Mouse (Mus musculus) neural tube, embryonic 15.5 days (tissue): ENCODE measurements around the gene Panx3. TPM values are rescaled to one million over a fixed set of nuclear protein-coding genes. Genes with fewer than 3 reads are reported as not detected.

Source experiments
- ATAC-seq: fragments of 200-750 bp; cut with Nextera tagmentation; 2 replicates; pipeline ENCODE4 v1.8.0; 2017; ENCODE audit warnings: mild to moderate bottlenecking, moderate TSS enrichment, moderate library complexity; ENCODE audit not compliant: low FRiP score
- H3K27ac ChIP-seq: fragments of 300-500 bp; sonication (generic); replicated peaks from 2 replicates; pipeline ENCODE4 v1.5.1; 2015; ENCODE audit warnings: mild to moderate bottlenecking, inconsistent platforms
- H3K27me3 ChIP-seq: fragments of 300-500 bp; sonication (generic); replicated peaks from 2 replicates; pipeline ENCODE4 v1.6.1; 2015; ENCODE audit warnings: inconsistent platforms
- H3K36me3 ChIP-seq: fragments of 300-500 bp; sonication (generic); 2 replicates; pipeline ENCODE4 v1.6.1; 2015; ENCODE audit warnings: inconsistent platforms
- H3K4me1 ChIP-seq: fragments of 300-500 bp; sonication (generic); 2 replicates; pipeline ENCODE4 v1.6.1; 2015; ENCODE audit warnings: inconsistent platforms
- H3K4me2 ChIP-seq: fragments of 300-500 bp; sonication (generic); 2 replicates; pipeline ENCODE4 v1.6.1; 2015; ENCODE audit warnings: inconsistent platforms, mild to moderate bottlenecking, moderate library complexity
- H3K4me3 ChIP-seq: fragments of 300-500 bp; sonication (generic); replicated peaks from 2 replicates; pipeline ENCODE4 v1.5.1; 2015; ENCODE audit warnings: mild to moderate bottlenecking, inconsistent platforms
- H3K9ac ChIP-seq: fragments of 300-500 bp; sonication (generic); replicated peaks from 2 replicates; pipeline ENCODE4 v1.6.1; 2015; ENCODE audit warnings: mild to moderate bottlenecking, inconsistent platforms
- H3K9me3 ChIP-seq: fragments of 300-500 bp; sonication (generic); replicated peaks from 2 replicates; pipeline ENCODE4 v1.6.1; 2016; ENCODE audit warnings: inconsistent platforms
- WGBS: fragments of 180-500 bp; shearing (Covaris S2); methylation state at CpG from one replicate; pipeline ENCODE4 v1.1.7; 2015; ENCODE audit warnings: mixed read lengths; 5-methylcytosine and 5-hydroxymethylcytosine counted together
- polyA plus RNA-seq: library from polyadenylated mRNA; unstranded; fragments of >200 nt; fragmentation: Nextera tagmentation; extraction: Ambion mirVana; gene quantifications from 2 replicates; pipeline ENCODE4 v1.2.1, GENCODE M21; 2015

Gene Panx3
- polyA plus RNA-seq, 1 experiment from 2014 or later = 1.1 TPM

DNA sequence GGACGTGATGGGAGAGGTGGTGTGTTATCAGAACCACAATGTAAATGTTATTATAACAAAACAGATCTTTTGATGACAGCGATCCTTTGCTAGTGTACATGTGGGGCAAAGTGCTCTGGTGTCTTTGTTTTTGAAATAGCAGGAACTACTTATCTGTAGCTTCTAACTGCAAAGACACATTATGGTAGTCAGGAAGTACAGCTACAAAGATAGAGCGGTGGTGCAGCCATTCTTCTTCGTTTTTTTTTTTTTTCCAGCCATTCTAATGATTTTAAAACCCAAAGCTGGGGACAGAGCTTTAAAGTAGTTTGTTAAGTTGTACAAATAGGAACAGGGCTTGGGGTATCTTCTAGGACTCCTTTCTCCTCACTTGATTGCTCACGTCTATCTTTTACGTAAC, 9.6 kb downstream of the Panx3 start:
- no peaks in the 10 kb centered on the region for H3K27me3 ChIP-seq
- H3K36me3 ChIP-seq = peaks cover under 1% of the 10 kb centered on the region; the same call in 1 of the 2 replicates
- H3K27ac ChIP-seq = no peak overlapping the region
- no peak for ATAC-seq
- no peak overlapping the region for H3K4me2 ChIP-seq
- H3K9ac ChIP-seq = no peak overlapping the region
- 87% methylated on average over 6 of the region's 6 CpGs for WGBS
- no peak overlapping the region for H3K4me3 ChIP-seq
- peaks cover 12% of the 10 kb centered on the region for H3K4me1 ChIP-seq
- no peaks in the 10 kb centered on the region for H3K9me3 ChIP-seq

DNA sequence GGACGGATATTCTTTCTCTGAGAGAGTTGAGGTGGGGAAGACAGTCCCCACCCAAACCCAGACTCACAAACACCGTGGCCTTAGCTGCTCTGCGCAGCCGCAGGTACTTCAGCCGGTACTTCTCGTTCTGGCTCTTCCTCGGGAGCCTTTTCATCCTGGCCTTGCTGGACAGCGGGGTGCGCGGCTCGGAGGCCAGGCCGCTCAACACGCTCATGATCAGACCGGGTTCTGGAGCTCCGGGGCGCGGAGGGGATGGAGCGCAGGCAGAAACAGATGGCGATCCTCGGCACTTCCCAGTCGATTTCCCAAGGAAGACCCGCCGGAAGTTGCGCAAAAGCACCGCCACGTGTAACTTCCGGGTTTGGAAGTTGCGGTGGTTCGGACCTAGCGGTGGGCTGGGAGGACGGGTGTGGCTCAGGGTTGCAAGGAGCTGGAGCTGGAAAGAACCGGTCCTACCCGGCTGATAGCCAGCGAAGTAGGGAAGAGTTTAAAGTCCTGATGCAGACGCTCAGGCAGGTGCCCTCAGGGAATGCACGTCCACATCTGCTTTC, 12.0 kb downstream of the Panx3 start, which contains the start of gene Tbrg1:
Gene Tbrg1 (minus strand): TSS at position 382 of the 551 bp plus-strand sequence.
- Histone ChIP-seq H3K36me3 (peaks cover 25% of the 10 kb centered on the region), H3K4me3 (peak within 1 kb of the TSS; percentile 72)
- under 1% methylated on average over 36 of the region's 36 CpGs for WGBS

DNA sequence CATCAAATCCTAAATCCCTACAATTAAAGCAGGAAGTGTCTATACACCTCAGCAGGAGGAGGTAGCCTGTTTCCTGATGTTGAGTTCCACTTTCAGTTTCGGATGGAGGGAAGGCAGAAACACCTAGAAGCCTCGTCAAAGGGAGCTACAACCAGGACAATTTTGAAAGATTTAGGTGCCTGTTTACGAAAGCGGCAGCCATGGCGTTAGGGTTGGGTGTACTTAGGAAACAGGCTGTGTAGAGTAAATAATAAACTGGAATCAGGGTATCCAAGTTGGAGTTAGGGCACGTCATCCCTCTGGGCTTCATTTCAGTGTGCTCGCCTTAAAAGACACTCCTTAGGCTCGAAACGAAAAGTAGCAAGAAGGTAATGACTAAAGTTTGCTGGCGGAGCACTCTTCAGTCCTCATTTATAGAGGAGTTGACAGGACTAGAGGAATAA, 12.6 kb downstream of the Panx3 start:
- 3% methylated on average over 10 of the region's 10 CpGs for WGBS
- H3K27me3 ChIP-seq = no peaks in the 10 kb centered on the region
- H3K36me3 ChIP-seq = peaks cover 26% of the 10 kb centered on the region
- H3K9me3 ChIP-seq = no peaks in the 10 kb centered on the region
- H3K4me2 ChIP-seq = peak overlapping the region; percentile 83
- ATAC-seq = no peak; the same call in 1 of the 2 replicates
- H3K4me3 ChIP-seq = peak overlapping the region; percentile 72
- peak overlapping the region; percentile 74 for H3K9ac ChIP-seq
- peak overlapping the region; percentile 78 for H3K27ac ChIP-seq
- H3K4me1 ChIP-seq = peaks cover 12% of the 10 kb centered on the region

More for the DNA sequence above, 12.0 kb downstream of the Panx3 start, which contains the start of gene Tbrg1:
- peak; percentile 93 for ATAC-seq
- H3K9me3 ChIP-seq = no peaks in the 10 kb centered on the region
- H3K4me2 ChIP-seq = peak within 1 kb of the TSS; percentile 83
- peaks cover 12% of the 10 kb centered on the region for H3K4me1 ChIP-seq
- peak within 1 kb of the TSS; percentile 78 for H3K27ac ChIP-seq
- peak within 1 kb of the TSS; percentile 74 for H3K9ac ChIP-seq
- H3K27me3 ChIP-seq = no peaks in the 10 kb centered on the region

DNA sequence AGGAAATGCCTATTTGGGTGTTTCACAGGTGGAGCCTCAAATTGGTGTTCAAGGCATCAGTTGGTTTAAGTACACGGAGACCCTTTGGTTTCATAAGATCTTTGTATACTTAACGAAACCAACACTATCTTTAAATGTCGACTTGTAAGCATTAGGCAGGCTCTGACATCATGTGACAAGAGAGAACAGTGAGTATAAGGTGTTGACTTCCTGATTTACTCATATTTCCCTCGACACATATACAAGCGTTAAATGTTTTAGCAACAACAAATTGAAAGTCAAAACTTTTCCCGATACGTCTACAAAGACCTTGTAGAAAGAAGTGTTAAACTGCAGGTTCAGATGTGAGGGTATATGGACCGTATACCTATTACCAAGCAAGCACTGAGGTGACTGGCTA, 13.1 kb downstream of the Panx3 start:
- H3K9ac ChIP-seq = peak overlapping the region; percentile 74; the same call in 1 of the 2 replicates
- peak overlapping the region; percentile 72 for H3K4me3 ChIP-seq
- H3K27me3 ChIP-seq = no peaks in the 10 kb centered on the region
- H3K36me3 ChIP-seq = peaks cover 31% of the 10 kb centered on the region
- no peaks in the 10 kb centered on the region for H3K9me3 ChIP-seq
- peak overlapping the region; percentile 83 for H3K4me2 ChIP-seq
- ATAC-seq = no peak
- peaks cover 12% of the 10 kb centered on the region for H3K4me1 ChIP-seq
- H3K27ac ChIP-seq = no peak overlapping the region
- WGBS = 69% methylated on average over 8 of the region's 8 CpGs

DNA sequence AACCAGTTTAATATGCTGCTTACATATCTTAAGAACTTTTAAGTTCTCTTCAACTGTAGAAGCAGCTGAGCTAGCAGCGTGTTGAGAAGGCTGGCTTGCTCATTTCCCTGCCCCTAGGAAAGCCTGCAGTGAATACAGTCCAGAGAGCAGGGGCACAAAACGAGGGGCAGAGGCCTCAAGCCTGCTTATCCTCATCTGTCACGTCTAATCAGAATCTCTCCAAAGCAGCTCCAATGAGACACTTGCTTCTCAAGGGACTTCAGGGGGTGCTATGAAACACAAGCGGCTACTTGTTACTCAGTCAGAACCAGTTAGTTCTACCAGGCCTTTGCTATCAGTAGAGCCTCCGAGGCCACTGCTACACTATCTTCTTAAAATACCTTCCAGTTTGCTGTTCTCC, 15.2 kb downstream of the Panx3 start:
- Histone ChIP-seq H3K4me2 (no peak overlapping the region), H3K9ac (no peak overlapping the region), H3K27me3 (no peaks in the 10 kb centered on the region), H3K4me3 (no peak overlapping the region), H3K36me3 (peaks cover 51% of the 10 kb centered on the region), H3K9me3 (no peaks in the 10 kb centered on the region), H3K4me1 (peaks cover 12% of the 10 kb centered on the region), H3K27ac (no peak overlapping the region)
- 91% methylated on average over 5 of the region's 5 CpGs for WGBS
- ATAC-seq = no peak

DNA sequence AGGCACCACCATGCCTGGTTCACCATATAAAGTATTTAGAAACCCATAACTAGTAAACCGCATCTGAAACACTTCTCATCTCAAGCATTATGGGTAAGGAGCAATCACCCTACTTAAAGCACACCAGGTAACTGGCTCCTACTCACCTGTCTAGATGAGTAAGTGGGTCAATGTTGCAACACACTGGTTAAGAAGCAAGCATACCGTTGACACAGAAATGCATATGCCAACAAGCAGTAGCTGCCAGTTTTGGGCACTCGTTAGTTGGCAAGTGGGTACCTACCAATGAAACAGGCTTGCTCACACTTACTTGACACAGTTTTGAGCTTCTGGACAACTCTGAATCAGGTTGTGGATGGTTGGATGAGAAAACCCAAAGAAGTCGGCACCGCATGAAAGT, 18.4 kb downstream of the Panx3 start:
- no peak overlapping the region for H3K9ac ChIP-seq
- H3K4me2 ChIP-seq = no peak overlapping the region
- H3K9me3 ChIP-seq = no peaks in the 10 kb centered on the region
- H3K36me3 ChIP-seq = peaks cover 69% of the 10 kb centered on the region
- no peaks in the 10 kb centered on the region for H3K4me1 ChIP-seq
- 98% methylated on average over 5 of the region's 5 CpGs for WGBS
- no peak overlapping the region for H3K4me3 ChIP-seq
- H3K27ac ChIP-seq = no peak overlapping the region
- H3K27me3 ChIP-seq = no peaks in the 10 kb centered on the region
- no peak for ATAC-seq

DNA sequence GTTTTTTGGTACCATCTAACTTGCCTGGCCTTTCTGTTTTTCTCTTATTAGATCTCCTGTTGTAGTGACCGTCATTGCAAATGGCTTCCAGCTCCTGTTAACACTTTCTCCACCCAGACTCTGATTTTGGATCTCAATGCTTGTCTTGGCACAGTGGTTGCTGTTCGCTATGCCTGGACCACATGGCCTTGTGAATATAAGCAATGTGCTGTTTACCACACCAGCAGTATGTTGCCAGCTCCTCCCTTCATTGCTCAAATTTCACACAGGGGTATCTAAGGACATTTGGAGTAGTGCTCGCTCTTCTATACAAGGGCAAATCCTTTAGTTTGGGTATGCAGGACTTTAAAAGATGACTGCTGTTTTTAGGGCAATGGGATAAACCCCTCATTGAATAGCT, 22.8 kb downstream of the Panx3 start:
- Histone ChIP-seq H3K4me3 (no peak overlapping the region), H3K27ac (no peak overlapping the region), H3K27me3 (no peaks in the 10 kb centered on the region), H3K4me2 (no peak overlapping the region), H3K4me1 (no peaks in the 10 kb centered on the region), H3K9me3 (no peaks in the 10 kb centered on the region), H3K9ac (no peak overlapping the region), H3K36me3 (peaks cover 40% of the 10 kb centered on the region)
- ATAC-seq = no peak
- 88% methylated on average over 3 of the region's 3 CpGs for WGBS

DNA sequence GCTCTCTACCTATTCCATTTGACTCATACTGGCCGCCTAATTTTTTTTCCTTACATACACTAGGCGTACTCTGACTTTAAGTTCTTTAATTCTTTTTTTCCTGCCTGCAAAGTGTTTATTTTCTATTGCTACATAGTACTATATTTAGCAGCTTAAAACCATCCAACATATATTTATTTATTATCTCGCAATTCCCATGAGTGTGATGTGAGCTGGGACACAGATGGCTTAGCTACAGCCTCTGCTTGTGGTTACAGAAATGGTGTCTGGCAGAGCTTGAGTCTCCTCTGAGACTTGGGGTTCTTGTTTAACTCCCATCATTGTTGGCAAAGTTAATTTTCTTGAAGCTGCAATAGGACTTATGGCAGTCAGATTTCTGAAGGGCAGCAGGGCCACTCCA, 30.3 kb downstream of the Panx3 start:
- no peak for ATAC-seq
- no peak overlapping the region for H3K4me3 ChIP-seq
- no peak overlapping the region for H3K4me2 ChIP-seq
- no peak overlapping the region for H3K9ac ChIP-seq
- H3K27me3 ChIP-seq = no peaks in the 10 kb centered on the region
- no peaks in the 10 kb centered on the region for H3K36me3 ChIP-seq
- no peak overlapping the region for H3K27ac ChIP-seq
- no peaks in the 10 kb centered on the region for H3K9me3 ChIP-seq
- no peaks in the 10 kb centered on the region for H3K4me1 ChIP-seq
- WGBS = 90% methylated on average over 3 of the region's 3 CpGs

DNA sequence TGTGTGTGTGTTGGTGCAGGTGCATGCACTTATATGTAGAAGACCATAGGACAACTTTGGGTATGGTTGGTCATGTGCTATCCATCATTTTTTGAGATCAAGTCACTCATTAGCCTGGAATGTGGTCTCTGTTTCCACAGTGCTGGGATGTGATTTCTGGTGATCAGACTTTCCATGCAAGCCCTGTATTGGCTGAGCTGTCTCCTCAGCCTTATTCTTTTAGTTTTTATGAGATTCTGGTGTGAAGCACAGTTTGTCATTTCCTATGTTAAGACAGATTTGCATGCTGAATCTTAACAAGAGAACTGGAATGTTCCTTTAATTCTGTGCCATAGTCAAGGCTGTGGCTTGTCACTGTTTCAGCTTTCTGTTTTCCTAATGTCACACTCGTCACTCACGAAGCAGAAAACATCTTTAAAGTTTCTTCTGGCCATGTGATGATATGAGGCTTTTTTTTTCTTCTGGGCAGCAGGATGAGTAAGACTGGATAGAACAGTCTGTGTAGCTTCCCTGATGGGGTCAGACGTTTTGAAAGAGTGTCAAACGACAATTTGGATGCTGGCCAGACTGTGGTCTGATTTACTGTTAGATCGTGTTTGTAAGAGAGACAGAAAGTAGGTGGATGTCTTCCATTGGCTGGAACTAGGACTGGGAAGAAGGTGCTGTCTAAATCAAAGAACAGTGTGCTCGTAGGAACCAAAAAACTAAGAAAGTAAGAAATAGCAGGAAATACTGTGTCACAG, 32.1 kb downstream of the Panx3 start:
- no peak overlapping the region for H3K4me3 ChIP-seq
- WGBS = 53% methylated on average over 6 of the region's 6 CpGs
- no peak for ATAC-seq

DNA sequence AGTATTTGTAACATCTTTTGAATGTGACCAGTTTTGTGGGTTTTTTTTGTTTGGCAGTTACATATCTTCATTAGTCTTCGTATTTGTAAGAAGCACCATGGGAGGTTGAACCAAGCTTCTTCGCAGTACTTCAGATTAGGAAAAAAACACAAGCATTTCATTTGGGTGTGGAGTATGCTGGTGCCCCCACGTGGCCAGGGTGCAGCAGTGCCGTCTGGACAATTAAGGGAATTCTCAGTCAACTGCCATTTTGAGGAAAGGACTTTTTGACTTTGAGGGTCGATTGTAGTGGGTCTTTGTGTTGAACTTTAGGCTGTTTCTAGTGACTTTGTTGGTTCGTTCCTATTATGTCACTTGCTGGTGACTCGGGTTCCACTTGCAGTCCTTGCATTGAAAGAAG, 32.7 kb downstream of the Panx3 start:
- Histone ChIP-seq H3K4me2 (no peak overlapping the region), H3K36me3 (no peaks in the 10 kb centered on the region), H3K4me3 (no peak overlapping the region), H3K4me1 (no peaks in the 10 kb centered on the region), H3K27me3 (no peaks in the 10 kb centered on the region), H3K27ac (no peak overlapping the region), H3K9ac (no peak overlapping the region), H3K9me3 (no peaks in the 10 kb centered on the region)
- 20% methylated on average over 7 of the region's 7 CpGs for WGBS
- no peak for ATAC-seq

More for the DNA sequence above, 32.1 kb downstream of the Panx3 start:
- Histone ChIP-seq H3K9me3 (no peaks in the 10 kb centered on the region), H3K9ac (no peak overlapping the region), H3K4me2 (no peak overlapping the region), H3K36me3 (no peaks in the 10 kb centered on the region), H3K27me3 (no peaks in the 10 kb centered on the region), H3K27ac (no peak overlapping the region), H3K4me1 (no peaks in the 10 kb centered on the region)

DNA sequence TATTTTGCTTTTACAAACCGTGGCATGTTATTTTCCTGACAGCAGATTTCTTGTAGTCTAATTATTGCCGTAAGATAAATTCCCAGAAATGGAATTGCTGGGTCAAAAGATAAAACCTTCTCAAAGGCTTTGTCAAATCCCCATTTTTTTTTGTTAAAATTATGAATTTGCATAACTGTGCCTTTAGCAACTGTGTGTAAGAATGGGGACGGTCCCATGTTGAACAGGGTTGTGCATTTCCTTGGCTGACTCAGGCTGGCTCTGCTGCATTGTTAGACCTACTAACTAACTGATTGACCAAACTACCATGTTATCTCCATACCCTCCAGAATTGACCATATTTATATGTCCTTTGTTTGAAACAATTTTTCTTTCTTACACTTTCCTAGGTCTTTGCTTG, 34.8 kb downstream of the Panx3 start:
- H3K36me3 ChIP-seq = no peaks in the 10 kb centered on the region
- H3K4me2 ChIP-seq = no peak overlapping the region
- no peaks in the 10 kb centered on the region for H3K9me3 ChIP-seq
- H3K27me3 ChIP-seq = no peaks in the 10 kb centered on the region
- H3K4me1 ChIP-seq = no peaks in the 10 kb centered on the region
- 90% methylated on average over 3 of the region's 3 CpGs for WGBS
- H3K27ac ChIP-seq = no peak overlapping the region
- H3K9ac ChIP-seq = no peak overlapping the region
- no peak for ATAC-seq
- H3K4me3 ChIP-seq = no peak overlapping the region

DNA sequence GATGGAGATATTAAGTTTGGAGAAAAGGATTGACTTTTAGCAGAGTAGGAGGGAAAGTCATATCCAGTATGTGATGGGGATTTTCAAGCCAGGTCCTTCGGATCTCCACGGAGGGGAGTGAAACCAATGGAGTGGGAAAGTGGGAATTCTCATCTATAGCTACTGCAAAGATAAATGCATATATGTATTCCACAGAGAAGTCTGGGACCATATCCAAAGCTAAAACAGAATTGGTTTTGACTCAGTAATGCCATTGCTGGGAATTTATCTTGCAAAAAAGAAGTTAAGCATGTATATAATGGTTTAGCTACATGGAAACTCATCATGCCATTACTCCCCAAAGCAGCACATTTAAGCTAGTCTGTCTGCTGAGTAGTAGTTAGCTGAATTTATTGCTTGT, 36.7 kb downstream of the Panx3 start:
- H3K9ac ChIP-seq = no peak overlapping the region
- ATAC-seq = no peak
- no peaks in the 10 kb centered on the region for H3K36me3 ChIP-seq
- no peaks in the 10 kb centered on the region for H3K27me3 ChIP-seq
- no peaks in the 10 kb centered on the region for H3K9me3 ChIP-seq
- no peak overlapping the region for H3K4me3 ChIP-seq
- no peaks in the 10 kb centered on the region for H3K4me1 ChIP-seq
- WGBS = 48% methylated on average over 2 of the region's 2 CpGs
- H3K4me2 ChIP-seq = no peak overlapping the region
- H3K27ac ChIP-seq = no peak overlapping the region
